Mouse (Mus musculus) urinary bladder, postnatal 36 days (tissue): ENCODE measurements around the gene Myh9.
"Not testable (repeated sequence)": the region's sequence is repeated elsewhere in the genome, so short reads cannot be mapped to it uniquely, and the experiment has no call there.

Experiments
- DNase-seq, 2 experiments: peaks; one replicate each; pipeline ENCODE4 v3.0.0; 2022; ENCODE audit warnings: low spot score in 2 of 2, mixed read lengths in 1 of 2

The Myh9 gene

DNA sequence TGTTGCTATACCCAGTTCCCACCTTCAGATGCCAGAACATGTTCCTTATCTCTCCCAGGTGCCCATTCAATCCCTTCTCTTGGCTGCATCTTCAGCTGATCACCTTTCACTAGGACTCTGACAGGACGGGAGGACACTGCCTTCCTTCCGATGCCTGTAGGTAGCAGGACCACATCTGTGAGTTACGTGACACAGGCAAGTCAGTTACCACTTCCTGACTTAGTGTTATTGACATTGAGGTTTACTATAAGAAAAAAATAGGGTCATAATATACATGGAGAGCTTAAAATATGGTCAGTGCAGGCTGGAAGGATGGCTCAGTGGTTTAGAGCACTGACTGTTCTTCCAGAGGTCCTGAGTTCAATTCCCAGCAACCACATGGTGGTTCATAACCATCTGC, 120.5 kb downstream of the Myh9 start:
- DNase-seq: not testable (repeated sequence)

DNA sequence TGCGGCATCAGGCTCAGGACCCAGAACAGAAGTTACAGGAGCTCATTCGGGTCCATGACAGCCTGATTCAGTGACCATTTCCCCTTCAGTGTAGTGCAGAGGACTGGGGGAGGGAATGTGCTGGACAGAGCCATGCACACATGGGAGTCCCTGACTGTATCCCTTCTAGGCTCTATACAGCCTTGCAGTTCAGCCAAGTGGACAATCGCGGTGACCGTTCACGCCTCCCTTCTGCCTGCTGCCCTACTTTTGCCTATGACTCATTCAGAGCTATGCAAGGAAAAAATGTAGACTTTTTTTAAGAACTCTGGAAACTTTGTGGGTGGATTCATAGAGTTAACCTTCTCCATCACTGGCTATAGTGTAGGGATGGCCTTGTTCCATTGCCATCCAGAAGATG, 123.7 kb downstream of the Myh9 start:
- DNase-seq: not testable (repeated sequence)
